Mouse (Mus musculus) cerebellum, adult 11-12 months (tissue): ENCODE data around the gene Sf1.

Source experiments
- DNase-seq: peaks from one replicate; pipeline ENCODE4 v3.0.0; 2022

Sf1 gene

GRCm38 (mm10) chr19:6376255-6376564 lies 12.7 kb downstream of the Sf1 start:
- peak; percentile 68 for DNase-seq

GRCm38 (mm10) chr19:6376643-6377042 lies 13.2 kb downstream of the Sf1 start:
- no peak for DNase-seq

GRCm38 (mm10) chr19:6377327-6378040 lies 14.0 kb downstream of the Sf1 start:
- DNase-seq = no peak

- no peak for DNase-seq
Measured at GRCm38 (mm10) chr19:6380411-6381166, 17.1 kb downstream of the Sf1 start.

- DNase-seq = no peak
Measured at GRCm38 (mm10) chr19:6381238-6381637, 17.7 kb downstream of the Sf1 start.

- DNase-seq = peak; percentile 82
Measured at GRCm38 (mm10) chr19:6382323-6382924, 18.9 kb downstream of the Sf1 start.

- peak; percentile 30 for DNase-seq
Measured at GRCm38 (mm10) chr19:6383470-6383869, 20.0 kb downstream of the Sf1 start.

- peak; percentile 57 for DNase-seq
Measured at GRCm38 (mm10) chr19:6384128-6384527, 20.6 kb downstream of the Sf1 start, which contains the start of gene Pygm. Gene Pygm (plus strand): TSS chr19:6384399.

GRCm38 (mm10) chr19:6384954-6385353 lies 21.5 kb downstream of the Sf1 start:
- no peak for DNase-seq

- no peak for DNase-seq
Measured at GRCm38 (mm10) chr19:6385419-6385818, 21.9 kb downstream of the Sf1 start.

GRCm38 (mm10) chr19:6385821-6386220 lies 22.3 kb downstream of the Sf1 start:
- DNase-seq = no peak

GRCm38 (mm10) chr19:6386234-6386633 lies 22.7 kb downstream of the Sf1 start:
- no peak for DNase-seq

- DNase-seq = peak; percentile 83
Measured at GRCm38 (mm10) chr19:6388006-6388405, 24.5 kb downstream of the Sf1 start.

GRCm38 (mm10) chr19:6389803-6390202 lies 26.3 kb downstream of the Sf1 start:
- DNase-seq = no peak

- DNase-seq = no peak
Measured at GRCm38 (mm10) chr19:6390251-6390650, 26.8 kb downstream of the Sf1 start.

- DNase-seq = no peak
Measured at GRCm38 (mm10) chr19:6392743-6393393, 29.4 kb downstream of the Sf1 start.

GRCm38 (mm10) chr19:6393637-6394036 lies 30.1 kb downstream of the Sf1 start:
- no peak for DNase-seq

GRCm38 (mm10) chr19:6396237-6396636 lies 32.7 kb downstream of the Sf1 start:
- no peak for DNase-seq

- DNase-seq = peak; percentile 41
Measured at GRCm38 (mm10) chr19:6397582-6398249, 34.2 kb downstream of the Sf1 start.

- peak; percentile 73 for DNase-seq
Measured at GRCm38 (mm10) chr19:6398447-6399284, 35.2 kb downstream of the Sf1 start.

- no peak for DNase-seq
Measured at GRCm38 (mm10) chr19:6399285-6400095, 36.0 kb downstream of the Sf1 start, which contains the start of gene Rasgrp2. Gene Rasgrp2 (plus strand): TSS chr19:6399340.
